Mouse (Mus musculus) thymus, adult 2 months (tissue): ENCODE data around the gene Zer1.

Experiments used
- CTCF ChIP-seq: fragments of 200-500 bp; IDR thresholded peaks from 2 replicates; pipeline ENCODE4 v1.5.1; 2012; ENCODE audit warnings: mild to moderate bottlenecking, control low read depth, low read length, moderate library complexity, borderline replicate concordance; ENCODE audit not compliant: control insufficient read depth, poor library complexity, insufficient read depth; ENCODE audit errors: extremely low read depth
- POLR2A ChIP-seq: fragments of 200-500 bp; IDR thresholded peaks from 2 replicates; pipeline ENCODE4 v1.6.1; 2012; ENCODE audit warnings: mild to moderate bottlenecking, low read length, control low read depth, moderate library complexity; ENCODE audit not compliant: control insufficient read depth, poor library complexity, insufficient read depth; ENCODE audit errors: extremely low read depth

- TF ChIP-seq CTCF (no peak), POLR2A (no peak)
Measured at GRCm38 (mm10) chr2:30067962-30068361, 56.4 kb downstream of the Zer1 start.
